Mouse (Mus musculus) lung, postnatal 25 days (tissue): ENCODE results near the gene Ttc38.

ENCODE experiments used
- DNase-seq: peaks from one replicate; pipeline ENCODE4 v3.0.0; 2022; ENCODE audit warnings: low spot score

The Ttc38 gene

GRCm38 (mm10) chr15:85831954-85832590 lies at the start of gene Ttc38:
Gene Ttc38, plus strand, starts transcription at chr15:85832306.
- peak; percentile 91 for DNase-seq

GRCm38 (mm10) chr15:85783146-85783545 lies 49.0 kb upstream of the Ttc38 start:
- no peak for DNase-seq

GRCm38 (mm10) chr15:85784341-85784740 lies 47.8 kb upstream of the Ttc38 start:
- DNase-seq = no peak

GRCm38 (mm10) chr15:85786711-85787110 lies 45.4 kb upstream of the Ttc38 start:
- DNase-seq = no peak

GRCm38 (mm10) chr15:85787482-85787881 lies 44.6 kb upstream of the Ttc38 start:
- no peak for DNase-seq

GRCm38 (mm10) chr15:85788051-85788450 lies 44.1 kb upstream of the Ttc38 start:
- no peak for DNase-seq

GRCm38 (mm10) chr15:85788633-85789032 lies 43.5 kb upstream of the Ttc38 start:
- DNase-seq = no peak

- peak; percentile 76 for DNase-seq
These were observed 40.7 kb upstream of the Ttc38 start for GRCm38 (mm10) chr15:85791449-85791848.

GRCm38 (mm10) chr15:85792819-85793218 lies 39.3 kb upstream of the Ttc38 start:
- no peak for DNase-seq

- DNase-seq = no peak
These were observed 36.6 kb upstream of the Ttc38 start for GRCm38 (mm10) chr15:85795516-85795915.

GRCm38 (mm10) chr15:85798676-85799075 lies 33.4 kb upstream of the Ttc38 start:
- DNase-seq = no peak

- DNase-seq = no peak
These were observed 29.2 kb upstream of the Ttc38 start for GRCm38 (mm10) chr15:85802931-85803330.

- DNase-seq = no peak
These were observed 25.2 kb upstream of the Ttc38 start for GRCm38 (mm10) chr15:85806886-85807285.

- no peak for DNase-seq
These were observed 24.7 kb upstream of the Ttc38 start for GRCm38 (mm10) chr15:85807404-85807803.

GRCm38 (mm10) chr15:85808031-85808430 lies 24.1 kb upstream of the Ttc38 start:
- DNase-seq = no peak

- no peak for DNase-seq
These were observed 23.7 kb upstream of the Ttc38 start for GRCm38 (mm10) chr15:85808434-85808833.

GRCm38 (mm10) chr15:85809091-85809490 lies 23.0 kb upstream of the Ttc38 start:
- DNase-seq = no peak

- DNase-seq = no peak
These were observed 21.7 kb upstream of the Ttc38 start for GRCm38 (mm10) chr15:85810462-85810805.

- peak; percentile 64 for DNase-seq
These were observed 21.1 kb upstream of the Ttc38 start for GRCm38 (mm10) chr15:85810806-85811521.

- DNase-seq = peak; percentile 99
These were observed 20.4 kb upstream of the Ttc38 start, which contains the start of gene Cdpf1 for GRCm38 (mm10) chr15:85811535-85812277. Gene Cdpf1, minus strand, starts transcription at chr15:85811697.

GRCm38 (mm10) chr15:85813428-85813827 lies 18.7 kb upstream of the Ttc38 start:
- no peak for DNase-seq

GRCm38 (mm10) chr15:85821203-85822010 lies 10.7 kb upstream of the Ttc38 start, which contains the start of gene Pkdrej:
Gene Pkdrej, minus strand, starts transcription at chr15:85821734.
- no peak for DNase-seq
